Mouse (Mus musculus): Measurements from ENCODE around the gene Flot1. TPM values are rescaled to one million over a fixed set of nuclear protein-coding genes. Genes with fewer than 3 reads are reported as not detected.

Gene Flot1
- total and polyA plus RNA-seq, 3 experiments = 38.1 to 64.1 TPM; not detected in 1

GRCm38 (mm10) chr17:35780362-35780761 lies 42.7 kb upstream of the Flot1 start (continued):
- no peak for TF ChIP-seq USF2 (IDR thresholded peaks at IDR 0.05; ENCODE audit: borderline replicate concordance in 1 of 2, insufficient read depth in 1 of 2, low read depth in 1 of 2, low read length in 2 of 2)
- TF ChIP-seq MXI1 (IDR thresholded peaks at IDR 0.05; ENCODE audit: low read depth, low read length) = no peak
- no peak for TF ChIP-seq E2F4 (IDR thresholded peaks at IDR 0.05; ENCODE audit: borderline replicate concordance, low read depth, low read length)
- TF ChIP-seq MYB (IDR thresholded peaks at IDR 0.05; ENCODE audit: low read depth, low read length) = no peak
- TF ChIP-seq POLR2AphosphoS5 (IDR thresholded peaks at IDR 0.05; ENCODE audit: borderline replicate concordance, low read depth, low read length) = no peak
- TF ChIP-seq HCFC1 (IDR thresholded peaks at IDR 0.05; ENCODE audit: low read depth, low read length) = no peak
- TF ChIP-seq MAX (IDR thresholded peaks at IDR 0.05; ENCODE audit: low read length) = no peak
- TF ChIP-seq MAFK (IDR thresholded peaks at IDR 0.05; ENCODE audit: borderline replicate concordance, low read depth, low read length) = no peak
- no peak for TF ChIP-seq POLR2AphosphoS2 (IDR thresholded peaks at IDR 0.05; ENCODE audit: low read length)
- TF ChIP-seq ZC3H11A (IDR thresholded peaks at IDR 0.05; ENCODE audit: low read depth, low read length) = no peak
- no peak for TF ChIP-seq ELF1 (IDR thresholded peaks at IDR 0.05; ENCODE audit: low read depth, low read length)
- no peak for TF ChIP-seq USF1 (IDR thresholded peaks at IDR 0.05; ENCODE audit: low read depth, low read length)
- no peak for TF ChIP-seq ZKSCAN1 (IDR thresholded peaks at IDR 0.05; ENCODE audit: low read depth, low read length)
- peak; percentile 63; the same call in 1 of the 2 replicates for TF ChIP-seq ETS1 (IDR thresholded peaks at IDR 0.05; ENCODE audit: low read depth, low read length)
- no peak for TF ChIP-seq JUND (IDR thresholded peaks at IDR 0.05; ENCODE audit: low read depth, low read length)
- peak; percentile 44 for TF ChIP-seq ZNF384 (IDR thresholded peaks at IDR 0.05; ENCODE audit: low read depth, low read length)
- TF ChIP-seq NELFE (IDR thresholded peaks at IDR 0.05; ENCODE audit: low read depth, low read length) = no peak

GRCm38 (mm10) chr17:35782398-35782797 lies 40.6 kb upstream of the Flot1 start:
- no peak for TF ChIP-seq TCF12 (IDR thresholded peaks at IDR 0.05; ENCODE audit: low read depth, low read length)
- TF ChIP-seq MYC (IDR thresholded peaks at IDR 0.05; ENCODE audit: low read depth, low read length) = no peak
- TF ChIP-seq POLR2AphosphoS5 (IDR thresholded peaks at IDR 0.05; ENCODE audit: borderline replicate concordance, low read depth, low read length) = no peak
- no peak for TF ChIP-seq ZNF384 (IDR thresholded peaks at IDR 0.05; ENCODE audit: low read depth, low read length)
- TF ChIP-seq ZC3H11A (IDR thresholded peaks at IDR 0.05; ENCODE audit: low read depth, low read length) = 0 out of 2 replicates have a peak, but pooled peaks have one; percentile 10
- no peak for TF ChIP-seq HCFC1 (IDR thresholded peaks at IDR 0.05; ENCODE audit: low read depth, low read length)
- no peak for TF ChIP-seq TBP (IDR thresholded peaks at IDR 0.05; ENCODE audit: low read depth, low read length)
- no peak for TF ChIP-seq SIN3A (IDR thresholded peaks at IDR 0.05; ENCODE audit: low read length)
- TF ChIP-seq MXI1 (IDR thresholded peaks at IDR 0.05; ENCODE audit: low read depth, low read length) = no peak
- no peak for TF ChIP-seq USF1 (IDR thresholded peaks at IDR 0.05; ENCODE audit: low read depth, low read length)
- TF ChIP-seq CTCF (IDR thresholded peaks at IDR 0.05 in 2 of 3, conservative IDR thresholded peaks at IDR 0.05 in 1 of 3; ENCODE audit: control insufficient read depth in 1 of 3, insufficient read depth in 1 of 3, low read depth in 2 of 3, low read length in 3 of 3, poor library complexity in 1 of 3, severe bottlenecking in 1 of 3) = peak; percentile 47 to 77 (median 48)
- TF ChIP-seq ELF1 (IDR thresholded peaks at IDR 0.05; ENCODE audit: low read depth, low read length) = no peak
- no peak for TF ChIP-seq BHLHE40 (IDR thresholded peaks at IDR 0.05; ENCODE audit: borderline replicate concordance, low read depth, low read length)
- no peak for TF ChIP-seq RAD21 (IDR thresholded peaks at IDR 0.05; ENCODE audit: low read depth, low read length)
- TF ChIP-seq MEF2A (IDR thresholded peaks at IDR 0.05; ENCODE audit: extremely low read depth, insufficient replicate concordance, low read depth, low read length, poor library complexity, severe bottlenecking) = no peak
- TF ChIP-seq SMC3 (IDR thresholded peaks at IDR 0.05; ENCODE audit: low read depth, low read length) = peak; percentile 22; the same call in 1 of the 2 replicates
- no peak for TF ChIP-seq KAT2A (conservative IDR thresholded peaks at IDR 0.05; ENCODE audit: low read depth, low read length)
- TF ChIP-seq GABPA (IDR thresholded peaks at IDR 0.05; ENCODE audit: low read depth, low read length) = no peak
- TF ChIP-seq GATA1 (IDR thresholded peaks at IDR 0.05; ENCODE audit: low read depth, low read length) = no peak
- TF ChIP-seq EP300 (IDR thresholded peaks at IDR 0.05; ENCODE audit: low read depth in 1 of 2, low read length in 2 of 2) = no peak
- TF ChIP-seq MAX (IDR thresholded peaks at IDR 0.05; ENCODE audit: low read length) = no peak
- TF ChIP-seq NRF1 (IDR thresholded peaks at IDR 0.05; ENCODE audit: insufficient read depth, low read depth, low read length, poor library complexity, severe bottlenecking) = no peak
- Histone ChIP-seq H3K36me3 (ENCODE audit: control insufficient read depth in 1 of 2, insufficient read depth in 2 of 2, low read length in 2 of 2) (peaks cover 0 to 19% of the 10 kb centered on the region in 2 experiments; a peak in 2 of 4 replicates), H3K9ac (ENCODE audit: control insufficient read depth, low read depth, low read length, poor library complexity, severe bottlenecking) (no peak overlapping the region), H3K4me1 (ENCODE audit: control insufficient read depth in 1 of 2, insufficient read depth in 2 of 2, low read length in 2 of 2) (peaks cover 3 to 35% of the 10 kb centered on the region in 2 experiments; a peak in 3 of 4 replicates), H3K27ac (ENCODE audit: control insufficient read depth, low read depth, low read length) (no peak overlapping the region), H3K27me3 (ENCODE audit: control insufficient read depth in 1 of 2, insufficient read depth in 2 of 2, low read length in 2 of 2) (no peaks in the 10 kb centered on the region), H3K9me3 (replicated peaks; ENCODE audit: insufficient read depth, low read length) (no peaks in the 10 kb centered on the region), H3K4me3 (ENCODE audit: control insufficient read depth in 1 of 2, insufficient read depth in 1 of 2, low read depth in 2 of 2, low read length in 2 of 2) (no peak overlapping the region), H3K79me2 (ENCODE audit: control insufficient read depth, insufficient read depth, low read length, poor library complexity) (no peaks in the 10 kb centered on the region)
- peak; percentile 58 for DNase-seq (ENCODE audit: low read depth, low spot score)
